Mouse (Mus musculus) liver, adult 2 months (tissue): ENCODE results near the gene Tecpr2.

Experiments
- CTCF ChIP-seq: fragments of 200-500 bp; IDR thresholded peaks from 2 replicates; pipeline ENCODE4 v1.5.1; 2011; ENCODE audit warnings: low read depth, low read length, control low read depth
- POLR2A ChIP-seq: fragments of 200-500 bp; IDR thresholded peaks from 2 replicates; pipeline ENCODE4 v1.6.1; 2011; ENCODE audit warnings: low read length, control low read depth; ENCODE audit not compliant: insufficient read depth; ENCODE audit errors: extremely low read depth

- no peak for TF ChIP-seq CTCF
- no peak for TF ChIP-seq POLR2A
Observed at GRCm38 (mm10) chr12:110981736-110982135, 92.7 kb downstream of the Tecpr2 start.
